Mouse (Mus musculus): Measurements from ENCODE around the gene Ncl. TPM values are rescaled to one million over a fixed set of nuclear protein-coding genes. Genes with fewer than 3 reads are reported as not detected.
"Not testable (repeated sequence)": the region's sequence is repeated elsewhere in the genome, so short reads cannot be mapped to it uniquely, and the experiment has no call there.

Ncl gene
- polyA plus RNA-seq, 1 experiment from 2014 or later, result 502 TPM

GRCm38 (mm10) chr1:86350576-86350975 is 8.6 kb downstream of the Ncl start:
- Histone ChIP-seq H3K9me3 (replicated peaks) (no peaks in the 10 kb centered on the region), H3K4me3 (no peak overlapping the region), H3K27ac (replicated peaks) (no peak overlapping the region), H3K4me1 (no peaks in the 10 kb centered on the region), H3K27me3 (ENCODE audit: low read depth, poor library complexity, severe bottlenecking) (no peaks in the 10 kb centered on the region), H3K36me3 (peaks cover 99% of the 10 kb centered on the region)
- 85% methylated on average over 8 of the region's 8 CpGs for WGBS
- no peak for DNase-seq (ENCODE audit: low spot score)

- Histone ChIP-seq H3K4me3 (no peak overlapping the region), H3K27ac (replicated peaks) (no peak overlapping the region), H3K36me3 (peaks cover 99% of the 10 kb centered on the region), H3K4me1 (no peaks in the 10 kb centered on the region), H3K27me3 (ENCODE audit: low read depth, poor library complexity, severe bottlenecking) (no peaks in the 10 kb centered on the region), H3K9me3 (replicated peaks) (no peaks in the 10 kb centered on the region)
- 91% methylated on average over 1 of the region's 1 CpGs for WGBS
- no peak for DNase-seq (ENCODE audit: low spot score)
These were observed 9.5 kb downstream of the Ncl start for GRCm38 (mm10) chr1:86349696-86350095.

- peaks cover 97% of the 10 kb centered on the region for H3K36me3 ChIP-seq
- no peaks in the 10 kb centered on the region for H3K27me3 ChIP-seq (ENCODE audit: low read depth, poor library complexity, severe bottlenecking)
- no peak for DNase-seq (ENCODE audit: low spot score)
- no peak overlapping the region for H3K4me3 ChIP-seq
- no peaks in the 10 kb centered on the region for H3K4me1 ChIP-seq
- no peak overlapping the region for H3K27ac ChIP-seq (replicated peaks)
- no peaks in the 10 kb centered on the region for H3K9me3 ChIP-seq (replicated peaks)
- 94% methylated on average over 3 of the region's 3 CpGs for WGBS
These were observed 10.0 kb downstream of the Ncl start for GRCm38 (mm10) chr1:86349201-86349600.

- DNase-seq (ENCODE audit: low spot score), result no peak
- no peak overlapping the region for H3K27ac ChIP-seq (replicated peaks)
- no peaks in the 10 kb centered on the region for H3K9me3 ChIP-seq (replicated peaks)
- no peaks in the 10 kb centered on the region for H3K4me1 ChIP-seq
- H3K36me3 ChIP-seq, result peaks cover 95% of the 10 kb centered on the region
- no peaks in the 10 kb centered on the region for H3K27me3 ChIP-seq (ENCODE audit: low read depth, poor library complexity, severe bottlenecking)
- no peak overlapping the region for H3K4me3 ChIP-seq
- WGBS, result 78% methylated on average over 4 of the region's 4 CpGs
These were observed 10.4 kb downstream of the Ncl start for GRCm38 (mm10) chr1:86348801-86349200.

GRCm38 (mm10) chr1:86348083-86348482 is 11.1 kb downstream of the Ncl start:
- no peak for DNase-seq (ENCODE audit: low spot score)
- no peaks in the 10 kb centered on the region for H3K9me3 ChIP-seq (replicated peaks)
- H3K27me3 ChIP-seq (ENCODE audit: low read depth, poor library complexity, severe bottlenecking), result no peaks in the 10 kb centered on the region
- no peak overlapping the region for H3K27ac ChIP-seq (replicated peaks)
- no peaks in the 10 kb centered on the region for H3K4me1 ChIP-seq
- H3K4me3 ChIP-seq, result no peak overlapping the region
- H3K36me3 ChIP-seq, result peaks cover 88% of the 10 kb centered on the region
- WGBS, result 62% methylated on average over 1 of the region's 1 CpGs

- Histone ChIP-seq H3K36me3 (peaks cover 84% of the 10 kb centered on the region), H3K9me3 (replicated peaks) (no peaks in the 10 kb centered on the region), H3K4me1 (no peaks in the 10 kb centered on the region), H3K27me3 (ENCODE audit: low read depth, poor library complexity, severe bottlenecking) (no peaks in the 10 kb centered on the region), H3K4me3 (no peak overlapping the region), H3K27ac (replicated peaks) (no peak overlapping the region)
- WGBS, result 67% methylated on average over 1 of the region's 1 CpGs
- no peak for DNase-seq (ENCODE audit: low spot score)
These were observed 11.5 kb downstream of the Ncl start for GRCm38 (mm10) chr1:86347716-86348045.

GRCm38 (mm10) chr1:86346851-86347715 is 12.1 kb downstream of the Ncl start:
- peaks cover 78% of the 10 kb centered on the region for H3K36me3 ChIP-seq
- H3K4me1 ChIP-seq, result no peaks in the 10 kb centered on the region
- no peak overlapping the region for H3K4me3 ChIP-seq
- WGBS, result 89% methylated on average over 3 of the region's 3 CpGs
- no peaks in the 10 kb centered on the region for H3K27me3 ChIP-seq (ENCODE audit: low read depth, poor library complexity, severe bottlenecking)
- H3K27ac ChIP-seq (replicated peaks), result no peak overlapping the region
- no peak for DNase-seq (ENCODE audit: low spot score)
- H3K9me3 ChIP-seq (replicated peaks), result no peaks in the 10 kb centered on the region

GRCm38 (mm10) chr1:86345956-86346355 is 13.2 kb downstream of the Ncl start:
- Histone ChIP-seq H3K4me1 (no peaks in the 10 kb centered on the region), H3K4me3 (no peak overlapping the region), H3K27me3 (ENCODE audit: low read depth, poor library complexity, severe bottlenecking) (no peaks in the 10 kb centered on the region), H3K36me3 (peaks cover 67% of the 10 kb centered on the region), H3K27ac (replicated peaks) (no peak overlapping the region), H3K9me3 (replicated peaks) (no peaks in the 10 kb centered on the region)
- 94% methylated on average over 4 of the region's 4 CpGs for WGBS
- DNase-seq (ENCODE audit: low spot score), result no peak

- Histone ChIP-seq H3K4me1 (no peaks in the 10 kb centered on the region), H3K27me3 (ENCODE audit: low read depth, poor library complexity, severe bottlenecking) (no peaks in the 10 kb centered on the region), H3K4me3 (no peak overlapping the region), H3K27ac (replicated peaks) (no peak overlapping the region), H3K9me3 (replicated peaks) (no peaks in the 10 kb centered on the region), H3K36me3 (peaks cover 58% of the 10 kb centered on the region)
- no peak for DNase-seq (ENCODE audit: low spot score)
- WGBS, result 95% methylated on average over 4 of the region's 4 CpGs
These were observed 14.1 kb downstream of the Ncl start for GRCm38 (mm10) chr1:86345069-86345468.

GRCm38 (mm10) chr1:86343969-86344861 is 15.0 kb downstream of the Ncl start:
- Histone ChIP-seq H3K9me3 (replicated peaks) (no peaks in the 10 kb centered on the region), H3K4me3 (no peak overlapping the region), H3K36me3 (peaks cover 49% of the 10 kb centered on the region), H3K27ac (replicated peaks) (no peak overlapping the region), H3K27me3 (ENCODE audit: low read depth, poor library complexity, severe bottlenecking) (no peaks in the 10 kb centered on the region), H3K4me1 (no peaks in the 10 kb centered on the region)
- 82% methylated on average over 4 of the region's 4 CpGs for WGBS
- no peak for DNase-seq (ENCODE audit: low spot score)

GRCm38 (mm10) chr1:86343087-86343645 is 16.0 kb downstream of the Ncl start:
- Histone ChIP-seq H3K36me3 (peaks cover 39% of the 10 kb centered on the region), H3K27me3 (ENCODE audit: low read depth, poor library complexity, severe bottlenecking) (no peaks in the 10 kb centered on the region), H3K4me1 (no peaks in the 10 kb centered on the region), H3K4me3 (no peak overlapping the region), H3K9me3 (replicated peaks) (no peaks in the 10 kb centered on the region), H3K27ac (replicated peaks) (no peak overlapping the region)
- 94% methylated on average over 1 of the region's 1 CpGs for WGBS
- no peak for DNase-seq (ENCODE audit: low spot score)

GRCm38 (mm10) chr1:86342371-86342770 is 16.8 kb downstream of the Ncl start:
- Histone ChIP-seq H3K9me3 (replicated peaks) (no peaks in the 10 kb centered on the region), H3K4me1 (no peaks in the 10 kb centered on the region), H3K27ac (replicated peaks) (no peak overlapping the region), H3K36me3 (peaks cover 31% of the 10 kb centered on the region), H3K4me3 (no peak overlapping the region), H3K27me3 (ENCODE audit: low read depth, poor library complexity, severe bottlenecking) (no peaks in the 10 kb centered on the region)
- DNase-seq (ENCODE audit: low spot score), result no peak
- 90% methylated on average over 2 of the region's 2 CpGs for WGBS

- not testable (repeated sequence) for H3K4me1 ChIP-seq; H3K4me3 ChIP-seq; DNase-seq (ENCODE audit: low spot score); H3K27ac ChIP-seq (replicated peaks); H3K9me3 ChIP-seq (replicated peaks); H3K27me3 ChIP-seq (ENCODE audit: low read depth, poor library complexity, severe bottlenecking)
- 85% methylated on average over 2 of the region's 2 CpGs for WGBS
- H3K36me3 ChIP-seq, result peaks cover 18% of the 10 kb centered on the region
These were observed 18.1 kb downstream of the Ncl start for GRCm38 (mm10) chr1:86341096-86341495.
